In genomic region chr8:26851871-26852800, GRCm38 (mm10) we compare ENCODE assay signal across 17 mouse cellular contexts.
DNase-seq lines count a peak whose midpoint lies in the region; ATAC-seq lines count a peak whose summit lies in the region.
"Had no signal": no experiment of that assay in that cellular context is flagged by ENCODE, and none has a peak within 500 bp of the region (broad histone marks: within the 10 kb centered on the region; RNA-seq: fewer than 3 reads in every experiment).

No protein-coding gene starts in this region.

- DNase-seq in hindbrain, embryonic 10.5 days (ENCODE audit: low spot score): no peak
- peak; percentile 59 for DNase-seq in embryo, embryonic 11.5 days (ENCODE audit: low read depth, low spot score)
- DNase-seq in forelimb bud, embryonic 11.5 days (ENCODE audit: low read depth, low spot score): peak; percentile 76
- peak; percentile 55 for DNase-seq in neural tube, embryonic 10.5 days (ENCODE audit: extremely low spot score, low spot score)
- no peak for DNase-seq in forebrain, embryonic 10.5 days (ENCODE audit: extremely low spot score, low spot score)
- no peak for DNase-seq in layer of hippocampus, adult 8-10 months (ENCODE audit: low spot score in 2 of 2)
- DNase-seq: cerebellum, postnatal 14 days; kidney, postnatal 14 days; left cerebral cortex, postnatal 4 days; lung, adult 18-20 months; thymus, postnatal 36 days had no signal

- 0 out of 2 replicates have a peak overlapping the region, but pooled peaks have one; percentile 19 for H3K27ac ChIP-seq in hindbrain, embryonic 12.5 days
- H3K27ac ChIP-seq in hindbrain, embryonic 10.5 days: no peak overlapping the region
- H3K27ac ChIP-seq in forebrain, embryonic 10.5 days: no peak overlapping the region
- H3K27ac ChIP-seq: forebrain, embryonic 15.5 days; intestine, embryonic 15.5 days; macrophage; stomach, postnatal 0 days had no signal

- no peak overlapping the region for H3K4me3 ChIP-seq in hindbrain, embryonic 12.5 days
- no peak overlapping the region for H3K4me3 ChIP-seq in hindbrain, embryonic 10.5 days
- no peak overlapping the region for H3K4me3 ChIP-seq in forebrain, embryonic 10.5 days
- H3K4me3 ChIP-seq: forebrain, embryonic 15.5 days; intestine, embryonic 15.5 days had no signal

- no peak overlapping the region for H3K4me2 ChIP-seq in hindbrain, embryonic 12.5 days (replicated peaks)
- H3K4me2 ChIP-seq: forebrain, embryonic 15.5 days; intestine, embryonic 15.5 days had no signal

- H3K36me3 ChIP-seq in hindbrain, embryonic 12.5 days: no peaks in the 10 kb centered on the region
- no peaks in the 10 kb centered on the region for H3K36me3 ChIP-seq in hindbrain, embryonic 10.5 days
- no peaks in the 10 kb centered on the region for H3K36me3 ChIP-seq in forebrain, embryonic 10.5 days (replicated peaks)
- H3K36me3 ChIP-seq: forebrain, embryonic 15.5 days; intestine, embryonic 15.5 days had no signal

- no peak overlapping the region for H3K9ac ChIP-seq in hindbrain, embryonic 12.5 days
- H3K9ac ChIP-seq: forebrain, embryonic 15.5 days; intestine, embryonic 15.5 days had no signal

- peaks cover 14% of the 10 kb centered on the region; the same call in 1 of the 2 replicates for H3K4me1 ChIP-seq in hindbrain, embryonic 12.5 days
- peaks cover 36% of the 10 kb centered on the region for H3K4me1 ChIP-seq in hindbrain, embryonic 10.5 days (replicated peaks)
- peaks cover 25% of the 10 kb centered on the region for H3K4me1 ChIP-seq in forebrain, embryonic 10.5 days
- H3K4me1 ChIP-seq: forebrain, embryonic 15.5 days had no signal

- H3K9me3 ChIP-seq in hindbrain, embryonic 12.5 days (replicated peaks): no peaks in the 10 kb centered on the region
- no peaks in the 10 kb centered on the region for H3K9me3 ChIP-seq in hindbrain, embryonic 10.5 days
- no peaks in the 10 kb centered on the region for H3K9me3 ChIP-seq in forebrain, embryonic 10.5 days
- H3K9me3 ChIP-seq: forebrain, embryonic 15.5 days; intestine, embryonic 15.5 days had no signal

- ATAC-seq in hindbrain, embryonic 12.5 days (ENCODE audit: low FRiP score): no peak
- ATAC-seq: forebrain, embryonic 15.5 days; intestine, embryonic 15.5 days; midbrain, embryonic 16.5 days had no signal

- WGBS in hindbrain, embryonic 12.5 days: 64% methylated on average over 18 of the region's 18 CpGs
- WGBS in hindbrain, embryonic 10.5 days: 83% methylated on average over 18 of the region's 18 CpGs
- WGBS in forebrain, embryonic 10.5 days: 85% methylated on average over 18 of the region's 18 CpGs

- no peaks in the 10 kb centered on the region; the same call in 1 of the 2 replicates for H3K27me3 ChIP-seq in hindbrain, embryonic 12.5 days
- H3K27me3 ChIP-seq in hindbrain, embryonic 10.5 days (ENCODE audit: insufficient read depth, poor library complexity, severe bottlenecking): no peaks in the 10 kb centered on the region
- no peaks in the 10 kb centered on the region for H3K27me3 ChIP-seq in forebrain, embryonic 10.5 days (ENCODE audit: poor library complexity, severe bottlenecking)
- H3K27me3 ChIP-seq: forebrain, embryonic 15.5 days; intestine, embryonic 15.5 days had no signal

Comparison
In these comparisons a context has a peak if more than half of its experiments do, and no peak if none do; other contexts are left out.
1. DNase-seq: peak in embryo, embryonic 11.5 days (single experiment), forelimb bud, embryonic 11.5 days (single experiment) and neural tube, embryonic 10.5 days (single experiment); none in hindbrain, embryonic 10.5 days (single experiment), forebrain, embryonic 10.5 days (single experiment) and layer of hippocampus, adult 8-10 months (0 of 2).